Comparison of ENCODE assay signal across 8 mouse cellular contexts in the genomic region with DNA sequence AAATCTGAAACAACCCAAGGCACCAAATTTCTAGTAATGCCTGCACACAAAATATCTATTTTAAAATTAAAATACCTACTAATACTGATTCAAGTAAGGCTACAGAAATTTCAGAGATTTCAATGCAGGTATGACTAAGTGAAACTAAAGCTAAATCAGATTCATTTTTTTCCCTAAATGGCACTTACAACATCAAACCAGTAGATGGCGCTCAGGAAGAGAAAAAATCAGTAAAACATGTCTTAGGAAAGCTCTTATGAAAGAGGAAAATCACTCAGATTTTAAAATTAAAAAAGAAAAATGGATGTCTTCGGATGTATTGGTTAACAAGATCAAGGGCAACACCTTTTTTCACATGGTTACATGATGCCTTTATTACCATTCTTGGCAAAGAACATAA.
DNase-seq lines count a peak whose midpoint lies in the region; ATAC-seq and TF ChIP-seq lines count a peak whose summit lies in the region.

No protein-coding gene starts in this region.

- no peak overlapping the region for H3K27ac ChIP-seq in forebrain, embryonic 13.5 days
- no peak overlapping the region for H3K27ac ChIP-seq in forebrain, embryonic 10.5 days
- H3K27ac ChIP-seq in liver, postnatal 0 days (ENCODE audit: low read depth), result no peak overlapping the region

- 5% methylated on average over 2 of the region's 2 CpGs for WGBS in forebrain, embryonic 13.5 days
- WGBS in forebrain, embryonic 10.5 days, result 9% methylated on average over 2 of the region's 2 CpGs
- WGBS in liver, postnatal 0 days (ENCODE audit: insufficient replicate concordance), result under 1% methylated on average over 2 of the region's 2 CpGs

- TF ChIP-seq EP300 in liver, postnatal 0 days (IDR thresholded peaks at IDR 0.05; ENCODE audit: low read depth), result no peak

- no peaks in the 10 kb centered on the region for H3K9me3 ChIP-seq in forebrain, embryonic 13.5 days (replicated peaks)
- H3K9me3 ChIP-seq in forebrain, embryonic 10.5 days, result no peaks in the 10 kb centered on the region
- no peaks in the 10 kb centered on the region for H3K9me3 ChIP-seq in liver, postnatal 0 days (ENCODE audit: low read length)

- no peaks in the 10 kb centered on the region for H3K4me1 ChIP-seq in forebrain, embryonic 13.5 days
- H3K4me1 ChIP-seq in forebrain, embryonic 10.5 days, result no peaks in the 10 kb centered on the region
- H3K4me1 ChIP-seq in liver, postnatal 0 days (ENCODE audit: insufficient read depth), result no peaks in the 10 kb centered on the region

- no peak overlapping the region for H3K4me3 ChIP-seq in forebrain, embryonic 13.5 days
- no peak overlapping the region for H3K4me3 ChIP-seq in forebrain, embryonic 10.5 days
- no peak overlapping the region for H3K4me3 ChIP-seq in liver, postnatal 0 days (ENCODE audit: low read depth, low read length)

- H3K27me3 ChIP-seq in forebrain, embryonic 13.5 days, result no peaks in the 10 kb centered on the region
- H3K27me3 ChIP-seq in forebrain, embryonic 10.5 days (ENCODE audit: poor library complexity, severe bottlenecking), result no peaks in the 10 kb centered on the region
- H3K27me3 ChIP-seq in liver, postnatal 0 days (ENCODE audit: insufficient read depth, low read length), result no peaks in the 10 kb centered on the region

- H3K9ac ChIP-seq in forebrain, embryonic 13.5 days, result no peak overlapping the region
- H3K9ac ChIP-seq in liver, postnatal 0 days (replicated peaks), result no peak overlapping the region

- 0 out of 2 replicates have a peak, but pooled peaks have one; percentile 8 for ATAC-seq in forebrain, embryonic 13.5 days
- ATAC-seq in liver, postnatal 0 days, result no peak
- ATAC-seq in monocyte, adult 5-6 weeks (replicated peaks; ENCODE audit: insufficient number of reproducible peaks, low FRiP score, low TSS enrichment, poor library complexity, severe bottlenecking), result peak; percentile 49; the same call in 1 of the 2 replicates

- TF ChIP-seq CTCF in liver, postnatal 0 days (IDR thresholded peaks at IDR 0.05; ENCODE audit: low read depth), result peak; percentile 72

- no peak for DNase-seq in forebrain, embryonic 10.5 days (ENCODE audit: extremely low spot score, low spot score)
- no peak for DNase-seq in liver, postnatal 0 days
- DNase-seq in liver, result no peak
- peak; percentile 43 for DNase-seq in c-Kit-positive CD71-positive TER-119-positive erythroid progenitor cells, embryonic 14.5 days (ENCODE audit: low spot score)
- no peak for DNase-seq in frontal cortex, postnatal 10 days (ENCODE audit: low spot score in 2 of 2)
- no peak for DNase-seq in heart, postnatal 36 days

- no peak overlapping the region for H3K4me2 ChIP-seq in forebrain, embryonic 13.5 days
- no peak overlapping the region for H3K4me2 ChIP-seq in liver, postnatal 0 days (ENCODE audit: low read depth, low read length)

- no peaks in the 10 kb centered on the region for H3K36me3 ChIP-seq in forebrain, embryonic 13.5 days (ENCODE audit: poor library complexity, severe bottlenecking)
- H3K36me3 ChIP-seq in forebrain, embryonic 10.5 days (replicated peaks), result no peaks in the 10 kb centered on the region
- no peaks in the 10 kb centered on the region for H3K36me3 ChIP-seq in liver, postnatal 0 days (replicated peaks; ENCODE audit: insufficient read depth, low read length)

- intact Hi-C loops in heart, postnatal 36 days (cut with DNase I), result loop anchor here (1.0 to 10.0 kb wide), 2 partner anchors 189 to 227 kb away; no protein-coding TSS in a partner anchor
